Mouse (Mus musculus) bone marrow, adult 2 months (tissue): ENCODE measurements around the gene Gm4553.
"Not testable (repeated sequence)": the region's sequence is repeated elsewhere in the genome, so short reads cannot be mapped to it uniquely, and the experiment has no call there.

ENCODE experiments used
- CTCF ChIP-seq: fragments of 200-500 bp; IDR thresholded peaks from 2 replicates; pipeline ENCODE4 v1.5.1; 2011; ENCODE audit warnings: low read length, control low read depth; ENCODE audit not compliant: control insufficient read depth, insufficient read depth
- POLR2A ChIP-seq: fragments of 200-500 bp; IDR thresholded peaks from 2 replicates; pipeline ENCODE4 v1.6.1; 2011; ENCODE audit warnings: low read depth, mild to moderate bottlenecking, control low read depth, low read length, borderline replicate concordance; ENCODE audit not compliant: control insufficient read depth

DNA sequence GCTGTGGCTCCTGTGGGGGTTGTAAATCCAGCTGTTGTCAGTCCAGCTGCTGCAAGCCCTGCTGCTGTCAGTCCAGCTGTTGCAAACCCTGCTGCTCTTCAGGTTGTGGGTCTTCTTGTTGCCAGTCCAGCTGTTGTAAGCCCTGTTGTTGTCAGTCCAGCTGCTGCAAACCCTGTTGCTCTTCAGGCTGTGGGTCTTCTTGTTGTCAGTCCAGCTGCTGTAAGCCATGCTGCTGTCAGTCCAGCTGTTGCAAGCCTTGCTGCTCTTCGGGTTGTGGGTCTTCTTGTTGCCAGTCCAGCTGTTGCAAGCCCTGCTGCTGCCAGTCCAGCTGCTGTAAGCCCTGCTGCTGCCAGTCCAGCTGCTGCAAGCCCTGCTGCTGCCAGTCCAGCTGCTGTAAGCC lies 46.6 kb upstream of the Gm4553 start:
- TF ChIP-seq CTCF, POLR2A: not testable (repeated sequence)
